Mouse (Mus musculus) left cerebral cortex, adult 8-10 months (tissue): Measurements from ENCODE around the gene Epgn. TPM values are rescaled to one million over a fixed set of nuclear protein-coding genes. Genes with fewer than 3 reads are reported as not detected.

Experiments
- DNase-seq, 2 experiments: peaks; one replicate each; pipeline ENCODE4 v3.0.0; 2022; ENCODE audit warnings: low spot score in 2 of 2
- total RNA-seq, 4 experiments: library from RNA; stranded (reverse); gene quantifications; 2 replicates each; pipeline ENCODE4 v1.2.4; 2022

The Epgn gene
- total RNA-seq, result not detected

DNA sequence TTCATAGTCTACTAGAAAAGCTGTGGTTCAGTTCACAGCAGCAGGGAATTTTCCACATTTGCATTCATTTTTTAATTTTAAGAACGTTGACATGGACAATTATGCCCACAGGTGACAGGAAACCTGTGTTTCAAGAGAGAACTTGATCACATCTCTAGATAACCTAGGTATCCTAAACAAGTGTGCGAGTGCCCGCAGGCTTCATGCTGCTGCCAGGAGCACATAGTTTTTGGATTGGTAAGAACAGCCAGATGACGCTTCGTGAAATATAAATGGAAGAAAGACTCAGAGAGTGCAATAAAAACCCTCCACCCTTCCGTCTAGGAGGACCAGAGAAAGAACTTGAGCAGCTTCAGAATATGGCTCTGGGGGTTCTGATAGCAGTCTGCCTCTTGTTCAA lies at the start of gene Epgn:
Gene Epgn, plus strand, starts transcription at position 301 of the 400 bp plus-strand sequence.
- DNase-seq, result no peak

DNA sequence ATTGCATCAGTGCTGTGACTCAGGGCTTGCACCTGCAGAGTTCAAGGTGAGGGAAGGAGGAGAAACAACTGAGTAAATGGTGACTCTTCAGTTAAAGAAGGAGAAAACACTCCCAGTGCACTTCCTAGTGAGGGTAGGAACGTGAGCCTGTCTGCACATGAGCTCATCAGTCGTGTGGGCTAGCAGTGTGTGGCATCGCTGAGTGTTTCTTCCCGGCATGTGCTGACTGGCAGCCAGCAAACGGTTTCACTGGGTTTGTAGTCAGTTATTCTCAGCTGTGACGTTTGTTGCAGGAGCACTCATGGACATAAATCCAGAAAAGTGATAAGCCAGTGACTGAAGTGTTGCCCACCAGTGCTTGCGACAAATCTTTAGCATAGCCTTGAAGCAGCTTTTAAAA lies 47.0 kb upstream of the Epgn start:
- no peak for DNase-seq

DNA sequence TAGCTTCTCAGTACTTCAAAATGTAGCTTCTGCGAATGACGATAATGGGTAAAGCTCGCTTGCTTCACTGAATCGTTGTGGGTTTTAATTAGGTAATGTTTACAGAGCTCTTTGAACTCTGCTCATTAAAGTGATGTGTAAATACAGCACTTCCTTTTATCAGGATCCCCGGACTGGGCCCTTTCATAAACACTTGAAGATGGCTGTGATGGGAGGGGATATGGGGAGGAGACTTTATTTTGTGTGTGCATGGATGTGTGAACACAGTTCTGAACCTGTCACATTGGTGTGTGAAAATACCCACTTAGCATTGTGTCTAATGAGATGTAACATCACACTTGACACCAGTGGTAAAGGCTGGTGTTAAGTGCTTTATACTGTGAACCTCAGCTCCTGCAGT lies 39.7 kb upstream of the Epgn start:
- no peak for DNase-seq

DNA sequence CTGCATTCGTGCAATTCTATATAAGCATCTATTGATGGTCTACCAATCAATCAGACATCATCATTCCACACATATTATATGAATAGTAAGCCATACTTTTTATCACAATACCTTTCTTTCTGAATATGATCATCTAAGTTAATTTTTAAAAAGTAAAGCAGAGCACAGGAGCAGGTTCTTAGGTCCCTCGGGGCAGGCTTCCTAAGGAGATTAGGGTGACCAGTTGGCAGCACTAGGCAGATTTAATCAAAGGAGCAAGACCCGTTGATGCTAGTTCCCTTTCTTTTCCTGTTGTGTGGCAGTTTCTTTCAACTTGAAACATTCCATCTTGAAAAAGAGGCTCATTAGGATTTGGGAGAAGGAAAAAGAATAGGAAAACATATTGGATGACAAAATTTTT lies 39.1 kb upstream of the Epgn start:
- DNase-seq, result no peak

DNA sequence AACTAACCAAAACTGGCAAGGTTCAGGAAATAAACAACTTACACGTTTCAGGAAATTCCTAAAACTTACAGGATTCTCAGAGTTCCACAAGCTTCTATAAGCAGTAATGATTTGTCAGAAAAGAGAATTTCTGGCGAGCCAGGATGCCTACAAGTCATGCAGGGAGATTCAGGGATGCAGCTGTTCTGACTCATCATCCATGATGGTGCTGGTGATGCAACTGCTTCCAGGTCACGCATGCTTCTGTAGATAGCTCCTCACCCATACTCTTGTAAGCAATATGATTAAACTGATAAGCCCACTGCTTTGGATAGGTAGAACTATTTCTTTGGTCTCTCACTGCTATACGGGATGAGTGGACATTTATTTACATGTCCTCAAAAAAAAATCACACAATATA lies 38.7 kb upstream of the Epgn start:
- no peak for DNase-seq

DNA sequence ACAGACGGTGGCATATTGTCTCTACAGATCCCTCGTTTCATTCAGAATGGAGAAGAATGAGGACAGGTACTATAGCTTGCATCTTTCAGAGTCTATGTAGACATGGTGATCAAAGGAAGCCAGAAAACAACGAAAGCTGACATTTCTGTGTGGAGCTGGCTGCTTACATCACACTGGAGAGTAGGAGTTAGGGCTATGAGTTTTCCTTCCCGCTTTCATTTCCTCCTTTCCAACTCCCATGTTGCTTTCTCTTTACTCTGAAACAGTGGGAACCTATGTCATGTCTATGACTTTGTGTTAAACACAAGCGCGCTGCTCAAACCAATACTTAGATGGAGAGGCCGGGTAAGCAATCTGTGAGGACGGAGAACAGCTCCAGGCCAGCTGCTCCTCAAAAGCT lies 27.3 kb upstream of the Epgn start:
- no peak for DNase-seq

DNA sequence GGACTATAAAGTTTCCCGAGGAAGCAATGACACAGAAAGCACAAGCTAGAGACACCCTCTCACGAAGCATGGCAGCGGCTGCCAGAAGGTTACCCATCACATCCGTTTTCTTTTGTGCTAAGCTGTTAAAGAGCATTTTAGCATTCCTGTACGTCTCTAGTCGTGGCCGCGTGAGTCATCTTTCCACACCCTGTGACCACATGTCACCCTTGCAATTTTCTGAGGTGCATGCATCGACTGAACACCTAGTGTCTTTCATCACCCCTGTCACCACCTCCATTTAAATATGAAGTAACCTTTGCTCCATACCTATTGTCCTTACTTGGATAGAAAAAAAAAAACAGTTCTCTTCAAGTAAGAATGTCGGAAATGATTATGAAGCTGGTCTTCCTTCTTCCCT lies 12.0 kb upstream of the Epgn start:
- DNase-seq, result no peak

DNA sequence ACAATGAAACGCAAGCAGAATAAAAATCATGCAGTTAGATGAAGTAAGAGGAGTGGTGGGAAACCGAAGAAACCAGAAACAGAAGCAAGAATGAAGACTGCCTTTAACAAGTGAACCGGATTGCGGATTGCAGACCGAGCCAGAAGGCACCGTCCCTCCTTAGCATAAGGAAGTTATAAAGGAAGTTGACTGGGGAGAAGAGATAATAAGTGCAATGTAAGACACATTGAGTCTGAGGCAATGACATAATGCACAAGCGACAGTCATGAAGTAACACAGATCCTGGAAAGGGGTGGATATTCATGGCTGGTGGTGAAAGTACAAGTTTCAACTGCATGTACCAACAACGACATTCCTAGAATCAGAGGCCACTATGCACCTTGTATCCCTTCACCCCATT lies 4.2 kb upstream of the Epgn start:
- DNase-seq, result no peak

DNA sequence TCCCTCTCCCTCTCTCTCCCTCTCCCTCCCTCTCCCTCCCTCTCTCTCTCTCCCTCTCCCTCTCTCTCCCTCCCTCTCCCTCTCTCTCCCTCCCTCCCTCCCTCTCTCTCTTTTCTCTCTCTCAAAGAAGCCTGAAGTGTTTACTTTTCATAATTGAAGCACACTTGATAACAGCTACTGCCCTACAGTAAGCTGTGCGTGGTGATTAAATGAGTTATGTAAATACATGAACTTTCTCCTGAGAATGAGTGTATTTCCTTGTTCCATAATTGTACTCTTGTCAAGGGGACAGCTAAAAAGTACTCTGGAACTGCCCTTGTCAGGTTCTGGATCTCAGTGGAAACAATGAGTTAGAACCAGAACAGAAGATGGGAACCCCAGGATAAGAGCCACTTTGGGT lies 576 bp downstream of the Epgn start:
- DNase-seq, result no peak

DNA sequence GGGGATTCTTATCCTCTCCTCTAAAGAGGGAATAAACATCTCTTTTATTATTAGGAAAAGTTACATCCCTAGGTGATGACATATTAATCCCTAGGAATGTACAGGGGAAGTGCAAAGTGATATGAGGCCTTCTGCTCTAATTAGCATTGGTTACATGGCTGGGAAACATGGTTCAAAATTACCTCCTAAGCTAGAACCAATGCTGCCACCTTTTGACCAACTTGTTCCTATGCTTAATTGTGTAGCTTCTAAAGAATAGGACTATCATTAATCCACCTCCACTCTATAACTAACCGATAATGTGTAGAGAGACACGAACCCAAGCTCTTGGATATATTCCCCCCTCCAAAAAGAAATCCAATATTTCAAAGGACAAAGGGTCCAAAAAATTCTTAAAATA lies 3.4 kb downstream of the Epgn start:
- no peak for DNase-seq

DNA sequence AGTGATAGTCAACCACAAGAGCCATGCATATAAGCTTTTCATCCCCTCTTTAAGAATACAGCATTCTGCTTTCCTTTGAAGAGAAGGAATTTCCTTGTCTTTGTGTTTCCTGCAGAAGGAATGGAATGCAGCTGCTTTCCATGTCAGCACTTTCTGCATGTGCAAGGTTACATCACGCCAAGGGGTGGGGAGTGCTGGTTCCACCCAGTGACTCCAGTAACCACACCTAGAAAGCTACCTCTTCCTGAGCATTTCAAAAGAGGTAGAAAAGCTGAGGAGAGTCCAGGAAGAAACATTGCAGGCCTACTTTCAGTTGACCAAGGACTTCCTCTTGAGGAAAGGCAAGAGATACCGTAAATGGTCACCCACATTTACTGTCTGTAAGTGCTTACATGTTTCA lies 8.1 kb downstream of the Epgn start:
- no peak for DNase-seq

DNA sequence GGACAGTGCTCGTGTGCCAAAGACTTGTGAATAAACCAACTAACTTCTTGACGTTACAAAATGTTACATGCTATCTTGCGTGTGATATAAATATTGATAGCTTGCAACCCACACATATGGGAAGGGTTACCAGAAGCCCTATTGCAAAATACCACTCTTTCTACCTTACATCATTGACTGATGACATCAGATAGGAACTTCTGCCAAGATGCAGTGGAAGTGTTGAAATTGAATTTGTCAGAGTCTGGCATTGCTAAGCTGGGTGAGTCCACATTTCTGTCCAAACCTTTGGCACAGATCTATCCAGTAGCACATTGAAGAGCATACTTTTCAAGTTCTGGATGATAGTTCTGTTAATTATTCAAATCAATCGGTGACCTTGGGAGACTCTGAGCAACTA lies 9.4 kb downstream of the Epgn start:
- no peak for DNase-seq

DNA sequence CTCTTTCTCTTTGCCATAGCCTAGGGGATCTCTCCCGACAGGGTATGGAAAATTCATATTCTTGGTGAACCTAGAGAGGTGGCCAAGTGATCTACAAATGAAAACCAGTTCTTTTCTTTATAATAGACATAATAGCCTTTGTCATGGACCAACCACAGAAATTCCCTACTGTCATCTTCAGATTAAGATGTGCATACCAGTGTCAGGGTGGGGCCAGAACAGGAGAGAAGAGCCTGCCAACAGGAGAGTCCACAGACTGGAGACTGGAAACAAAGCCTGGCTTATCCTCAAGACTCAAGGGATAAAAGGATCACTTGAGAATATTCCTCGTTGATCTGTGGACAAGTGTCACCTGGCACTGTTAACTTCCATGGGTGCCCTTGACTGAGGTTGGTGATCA lies 10.5 kb downstream of the Epgn start:
- DNase-seq, result no peak

DNA sequence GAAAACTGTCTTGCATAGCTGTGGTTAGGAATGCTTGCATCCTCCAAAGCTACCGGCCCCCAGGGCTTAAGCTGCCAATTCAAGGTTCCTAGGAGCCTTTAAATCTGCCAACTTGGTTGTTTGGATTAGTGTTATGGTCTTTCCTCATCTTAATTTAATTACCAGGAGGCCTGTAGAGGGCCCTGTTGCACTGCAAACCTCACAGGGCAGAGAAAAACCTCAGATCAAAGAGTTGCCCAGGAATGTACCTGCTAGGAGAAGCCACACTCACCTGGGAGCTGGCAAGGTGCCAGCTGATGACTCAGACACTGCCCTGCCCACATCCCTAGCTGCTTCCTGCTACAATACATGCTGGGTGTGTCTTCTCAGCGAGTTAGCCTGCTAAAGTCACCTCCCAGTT lies 11.3 kb downstream of the Epgn start:
- peak in 1 of 2 experiments; percentile 4 for DNase-seq

DNA sequence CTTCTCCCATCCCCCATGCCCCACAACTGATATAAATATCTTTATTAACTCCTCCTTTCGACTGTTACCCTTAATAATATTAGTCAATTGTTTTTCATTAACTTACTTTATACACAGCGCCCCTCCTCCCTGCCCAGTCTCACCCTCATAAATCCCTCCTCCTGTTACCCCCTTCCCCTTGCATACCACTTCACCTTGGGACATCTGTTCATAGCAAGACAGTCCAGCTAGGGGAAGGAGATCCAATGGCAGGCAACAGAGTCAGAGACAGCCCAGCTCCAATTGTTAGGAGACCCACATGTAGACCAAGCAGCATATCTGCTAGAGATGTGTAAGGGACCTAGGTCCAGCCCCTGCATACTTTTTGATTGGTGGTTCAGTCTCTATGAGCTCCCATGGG lies 11.7 kb downstream of the Epgn start:
- DNase-seq, result no peak

DNA sequence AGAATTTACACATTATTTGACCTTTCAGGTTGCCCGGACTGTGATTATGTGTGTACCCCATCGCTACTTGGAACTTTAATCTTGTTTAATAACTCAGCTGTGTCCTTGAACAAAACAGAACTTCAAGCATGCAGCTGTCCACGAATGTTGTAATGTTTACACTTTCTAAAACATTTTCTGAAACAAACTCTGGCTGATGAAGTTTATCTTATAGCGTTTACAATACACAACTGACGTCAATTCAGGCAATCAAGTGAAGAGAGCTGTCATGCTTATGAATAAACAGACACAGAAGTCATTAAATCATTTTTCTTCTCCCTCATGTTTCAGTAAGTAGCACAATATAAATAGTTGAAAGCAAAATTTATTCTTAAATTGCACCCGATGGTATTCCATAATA lies 20.7 kb downstream of the Epgn start:
- no peak for DNase-seq

DNA sequence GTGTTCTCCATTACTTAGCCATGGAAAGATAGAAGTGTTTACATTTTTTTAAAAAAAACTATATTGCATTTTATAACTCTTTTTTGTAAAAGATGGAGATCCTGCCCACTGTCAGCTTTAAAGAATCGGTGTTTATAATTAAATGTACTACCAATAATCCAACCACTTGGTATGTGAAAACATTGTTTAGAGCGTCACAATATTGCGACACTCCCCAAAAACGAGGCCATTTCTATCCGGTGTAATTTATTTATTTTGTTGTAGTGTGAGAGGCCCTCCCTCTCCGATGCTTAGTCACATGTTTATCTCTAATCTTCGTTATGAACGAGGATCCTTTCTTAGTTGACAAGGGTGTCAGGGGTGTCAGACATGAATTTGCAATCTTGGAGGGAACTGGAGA lies 21.1 kb downstream of the Epgn start:
- no peak for DNase-seq

DNA sequence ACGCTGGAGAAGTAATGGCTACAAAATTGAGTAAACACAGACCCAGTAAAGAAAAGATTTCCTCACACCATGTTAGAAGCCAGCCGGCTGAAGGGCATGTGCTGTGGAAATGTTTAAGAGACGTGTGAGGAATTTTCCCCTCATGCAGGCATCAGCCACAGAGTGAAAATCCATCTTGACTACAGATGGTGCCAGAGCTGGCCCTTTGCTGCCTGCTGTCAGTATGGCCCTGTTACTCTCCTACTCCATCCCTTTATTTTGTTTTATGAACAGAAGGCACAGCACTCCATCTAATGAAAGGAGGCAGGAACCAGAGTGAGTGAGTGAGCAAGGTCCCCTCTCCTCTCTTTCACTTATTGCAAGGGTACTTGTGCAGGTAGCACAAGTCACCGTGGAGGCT lies 45.1 kb downstream of the Epgn start:
- no peak for DNase-seq

DNA sequence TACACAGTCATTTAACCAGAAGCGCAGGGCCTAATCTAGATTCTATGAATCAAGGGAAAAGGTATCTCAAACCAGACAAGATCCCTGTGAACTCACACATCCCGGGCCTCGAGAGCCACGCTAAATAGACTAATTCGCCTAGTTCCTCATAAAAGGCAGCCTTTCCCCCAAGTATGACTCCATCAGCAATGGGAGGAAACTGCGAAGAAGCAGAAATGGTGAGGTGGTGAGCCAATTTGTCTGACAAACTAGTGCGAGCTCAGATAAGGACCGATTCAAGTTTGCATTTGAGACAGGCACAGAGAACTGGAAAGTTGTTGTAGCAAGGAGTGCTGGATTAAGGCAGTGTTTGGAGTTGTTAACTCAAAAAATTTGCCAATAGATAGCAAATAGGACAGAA lies 46.4 kb downstream of the Epgn start:
- no peak for DNase-seq

DNA sequence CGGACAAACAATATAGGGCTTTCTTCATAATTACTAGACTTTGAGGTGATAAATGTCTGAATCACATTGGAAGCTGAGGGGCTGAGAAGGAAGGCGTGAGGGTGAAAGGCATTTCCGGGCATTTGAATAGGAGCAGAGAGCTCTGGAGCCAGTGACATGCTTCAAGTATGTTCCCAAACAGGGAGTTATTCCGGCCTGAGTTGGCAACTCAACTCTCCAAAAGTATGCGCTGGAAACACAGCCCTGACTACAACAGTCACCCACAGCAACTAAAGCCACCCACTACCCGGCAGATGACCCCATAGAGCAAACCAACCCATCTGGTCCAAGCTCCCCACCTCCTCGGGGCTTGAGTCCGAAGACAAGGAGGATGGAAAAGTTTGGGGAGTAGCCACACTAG lies 46.8 kb downstream of the Epgn start:
- DNase-seq, result no peak

DNA sequence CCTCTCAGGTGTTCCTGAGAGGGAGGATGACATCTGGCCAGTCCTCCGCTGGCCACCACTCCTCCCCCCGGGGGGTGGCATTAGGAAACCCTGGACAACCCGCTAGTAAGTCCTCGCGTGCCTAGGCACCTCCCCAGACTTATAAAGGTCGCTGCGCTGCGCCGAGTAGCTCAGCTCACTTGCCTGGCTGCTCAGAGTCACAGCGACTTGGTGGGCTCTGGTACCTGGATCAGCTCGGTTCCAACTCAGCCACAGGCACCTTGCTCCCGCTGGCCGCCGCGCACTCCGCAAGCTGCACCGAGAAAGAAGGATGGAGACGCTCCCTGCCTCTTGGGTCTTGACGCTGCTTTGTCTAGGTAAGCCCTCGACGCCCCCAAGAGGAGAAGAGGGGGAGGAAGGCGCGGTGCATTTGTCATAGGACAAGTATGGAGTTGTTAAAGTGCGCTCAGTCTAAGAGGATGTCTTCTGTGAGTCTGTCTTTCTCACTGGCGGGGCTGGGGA lies 47.2 kb downstream of the Epgn start, which contains the start of gene Ereg:
Gene Ereg, plus strand, starts transcription at position 173 of the 501 bp plus-strand sequence.
- no peak for DNase-seq

DNA sequence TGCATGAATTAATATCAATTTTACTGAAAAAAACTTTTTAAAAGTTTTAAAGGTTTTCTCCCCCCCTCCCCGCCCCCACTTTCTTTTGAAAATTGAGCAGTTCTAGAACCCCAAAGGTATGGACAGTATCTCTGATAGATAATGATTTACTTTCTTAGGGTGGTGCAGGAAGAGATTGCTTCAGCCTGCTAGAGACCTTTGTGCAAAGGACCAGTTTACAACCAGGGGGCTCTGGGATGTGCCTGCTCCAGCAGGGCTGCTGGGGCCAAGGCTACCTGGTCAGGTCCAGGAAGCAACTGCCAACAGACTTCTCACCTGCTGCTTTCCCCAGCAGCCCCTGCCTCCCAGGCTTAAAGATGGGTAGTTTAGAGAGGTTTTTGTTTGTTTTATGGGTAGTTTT lies 47.8 kb downstream of the Epgn start:
- no peak for DNase-seq

DNA sequence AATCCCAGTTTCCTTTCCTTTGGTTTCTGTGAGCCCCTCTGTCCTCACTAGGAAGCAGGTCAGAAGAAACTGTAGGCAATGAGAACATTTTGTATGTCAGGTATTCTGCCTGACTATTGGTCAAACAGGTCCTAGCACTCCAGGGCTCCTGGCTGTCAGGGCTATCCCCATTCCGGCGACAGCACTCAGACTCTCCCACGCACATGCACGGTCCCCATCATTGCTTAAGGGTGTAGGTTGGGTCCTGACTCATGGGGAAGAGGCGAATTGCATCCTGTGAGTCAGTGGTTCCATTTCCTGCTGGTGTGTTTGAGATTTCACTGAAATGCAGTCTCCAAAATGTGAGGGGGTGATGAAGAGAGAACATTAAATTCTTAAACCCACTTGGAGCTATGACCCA lies 55.8 kb downstream of the Epgn start:
- peak in 1 of 2 experiments; percentile 40 for DNase-seq
